Mouse (Mus musculus) embryonic fibroblast, embryonic 13.5 days (primary cell): ENCODE measurements around the gene Cadm2.

Source experiments
- CTCF ChIP-seq: IDR thresholded peaks from 2 replicates; pipeline ENCODE4 v1.5.1; 2011; ENCODE audit warnings: mild to moderate bottlenecking, control low read depth, low read length, moderate library complexity, borderline replicate concordance; ENCODE audit not compliant: insufficient read depth
- POLR2A ChIP-seq: IDR thresholded peaks from 2 replicates; pipeline ENCODE4 v1.6.1; 2011; ENCODE audit warnings: low read depth, mild to moderate bottlenecking, control low read depth, low read length, moderate library complexity

DNA sequence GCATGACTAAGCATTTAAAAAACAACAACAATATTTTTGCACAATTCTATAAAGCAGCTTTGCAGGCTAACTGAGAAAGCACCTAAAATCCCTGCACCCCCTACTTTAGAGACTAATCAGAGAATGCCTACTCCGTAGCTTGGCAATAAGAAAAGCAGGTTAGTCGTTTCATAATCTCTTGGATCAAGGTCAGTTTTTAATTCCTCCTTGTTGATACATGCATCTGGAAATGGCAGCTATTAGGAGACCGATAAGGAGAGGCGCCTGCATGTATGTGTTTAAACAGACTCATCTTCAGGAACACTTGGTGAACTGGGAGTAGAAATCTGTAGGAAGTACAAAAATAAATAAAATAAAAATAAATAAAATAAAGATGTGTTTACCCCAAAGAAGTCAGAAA, 11.6 kb downstream of the Cadm2 start:
- TF ChIP-seq CTCF: no peak
- no peak for TF ChIP-seq POLR2A
